ENCODE assay signal across 31 mouse cellular contexts in the genomic region with DNA sequence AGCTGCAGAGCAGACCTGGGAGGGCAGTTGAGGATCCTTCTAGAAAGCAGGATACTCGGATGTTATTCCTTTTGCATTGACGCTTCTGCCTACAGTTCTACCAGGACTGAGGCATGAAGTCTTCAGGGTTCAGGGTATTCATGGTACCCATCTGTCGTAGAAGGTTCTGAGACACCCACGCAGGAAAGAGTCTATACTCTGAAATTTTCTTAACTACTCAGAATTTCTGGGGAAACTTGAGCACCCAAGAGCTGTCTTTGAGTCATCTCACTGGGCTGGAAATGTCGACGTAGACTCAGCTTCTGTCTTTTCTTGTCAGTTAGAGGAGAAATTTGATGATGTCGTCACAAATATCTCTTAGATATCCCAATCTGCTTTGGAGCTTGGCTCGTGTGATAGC.
DNase-seq lines count a peak whose midpoint lies in the region; ATAC-seq lines count a peak whose summit lies in the region.
"Had no signal": no experiment of that assay in that cellular context is flagged by ENCODE, and none has a peak within 500 bp of the region (broad histone marks: within the 10 kb centered on the region; RNA-seq: fewer than 3 reads in every experiment).

No protein-coding gene starts in this region.

- H3K4me1 ChIP-seq in forebrain, embryonic 11.5 days (replicated peaks; ENCODE audit: control insufficient read depth, insufficient read depth, low read length) = no peaks in the 10 kb centered on the region
- H3K4me1 ChIP-seq: forebrain, embryonic 13.5 days; heart, embryonic 12.5 days; heart, embryonic 15.5 days; intestine, embryonic 15.5 days had no signal

- H3K9me3 ChIP-seq in forebrain, embryonic 11.5 days (ENCODE audit: control insufficient read depth, low read length) = no peaks in the 10 kb centered on the region
- H3K9me3 ChIP-seq: embryonic facial prominence, embryonic 10.5 days; embryonic facial prominence, embryonic 13.5 days; forebrain, embryonic 13.5 days; heart, embryonic 12.5 days; heart, embryonic 15.5 days; intestine, embryonic 15.5 days had no signal

- H3K9ac ChIP-seq in forebrain, embryonic 11.5 days (ENCODE audit: low read length) = no peak overlapping the region
- H3K9ac ChIP-seq: embryonic facial prominence, embryonic 13.5 days; forebrain, embryonic 13.5 days; heart, embryonic 12.5 days; heart, embryonic 15.5 days; hindbrain, embryonic 14.5 days; intestine, embryonic 15.5 days had no signal

- H3K79me2 ChIP-seq in macrophage (ENCODE audit: inconsistent target) = no peaks in the 10 kb centered on the region

- H3K4me2 ChIP-seq in forebrain, embryonic 11.5 days (ENCODE audit: low read depth, low read length, severe bottlenecking) = no peak overlapping the region
- H3K4me2 ChIP-seq: embryonic facial prominence, embryonic 13.5 days; forebrain, embryonic 13.5 days; heart, embryonic 12.5 days; heart, embryonic 15.5 days; hindbrain, embryonic 14.5 days; intestine, embryonic 15.5 days had no signal

- peak overlapping the region; percentile 55; the same call in 1 of the 2 replicates for H3K27ac ChIP-seq in macrophage
- no peak overlapping the region for H3K27ac ChIP-seq in forebrain, embryonic 11.5 days (ENCODE audit: low read depth, low read length)
- H3K27ac ChIP-seq: embryonic facial prominence, embryonic 10.5 days; embryonic facial prominence, embryonic 13.5 days; forebrain, embryonic 13.5 days; heart, embryonic 15.5 days; hindbrain, embryonic 14.5 days; hindbrain, postnatal 0 days; intestine, embryonic 15.5 days had no signal

- H3K27me3 ChIP-seq in forebrain, embryonic 11.5 days (ENCODE audit: control insufficient read depth, insufficient read depth, low read length) = no peaks in the 10 kb centered on the region
- H3K27me3 ChIP-seq: embryonic facial prominence, embryonic 13.5 days; forebrain, embryonic 13.5 days; heart, embryonic 12.5 days; heart, embryonic 15.5 days; intestine, embryonic 15.5 days had no signal

- 90% methylated on average over 8 of the region's 8 CpGs for WGBS in macrophage (ENCODE audit: missing documents)
- 88% methylated on average over 8 of the region's 8 CpGs for WGBS in forebrain, embryonic 11.5 days

- H3K36me3 ChIP-seq in macrophage (ENCODE audit: inconsistent target) = no peaks in the 10 kb centered on the region
- H3K36me3 ChIP-seq in forebrain, embryonic 11.5 days (ENCODE audit: control insufficient read depth, insufficient read depth, low read length) = no peaks in the 10 kb centered on the region
- H3K36me3 ChIP-seq: embryonic facial prominence, embryonic 10.5 days; embryonic facial prominence, embryonic 13.5 days; heart, embryonic 12.5 days; heart, embryonic 15.5 days; intestine, embryonic 15.5 days had no signal

- no peak overlapping the region for H3K4me3 ChIP-seq in macrophage (ENCODE audit: inconsistent target)
- no peak overlapping the region for H3K4me3 ChIP-seq in forebrain, embryonic 11.5 days (ENCODE audit: low read depth, low read length)
- H3K4me3 ChIP-seq: embryonic facial prominence, embryonic 10.5 days; embryonic facial prominence, embryonic 13.5 days; erythroblast, embryonic 14.5 days; forebrain, embryonic 13.5 days; heart, embryonic 12.5 days; heart, embryonic 15.5 days; intestine, embryonic 15.5 days had no signal

- DNase-seq in CD4-positive helper T cell, adult 2 months (ENCODE audit: low read depth, low spot score) = peak; percentile 35
- peak; percentile 65 for DNase-seq in brain, adult 2 months (ENCODE audit: low read depth, low spot score)
- no peak for DNase-seq in gastrocnemius, adult 18-20 months (ENCODE audit: low spot score)
- no peak for DNase-seq in forebrain, embryonic 11.5 days (ENCODE audit: low spot score)
- no peak for DNase-seq in gastrocnemius, postnatal 10 days
- DNase-seq: adrenal gland, postnatal 10 days; adrenal gland, postnatal 36 days; B cell, adult 2 months; cerebellum, adult 11-12 months; cerebellum, adult 8-10 months; cerebellum, postnatal 10 days; cerebellum, postnatal 36 days; embryo, embryonic 11 days; gastrocnemius, postnatal 14 days; heart, adult 18-20 months; heart, postnatal 10 days; heart, postnatal 4 days; kidney, adult 11 months; kidney, adult 8-10 months had no signal

- ATAC-seq in CD4-positive, CD25-positive, alpha-beta regulatory T cell, adult 4 months = peak; percentile 46
- no peak for ATAC-seq in forebrain, embryonic 11.5 days (replicated peaks; ENCODE audit: low FRiP score)
- ATAC-seq: forebrain, embryonic 13.5 days; forebrain, embryonic 16.5 days; hindbrain, postnatal 0 days; intestine, embryonic 15.5 days had no signal

Comparison
In these comparisons a context has a peak if more than half of its experiments do, and no peak if none do; other contexts are left out.
1. DNase-seq: peak in CD4-positive helper T cell, adult 2 months (single experiment) and brain, adult 2 months (single experiment); none in gastrocnemius, adult 18-20 months (single experiment), forebrain, embryonic 11.5 days (single experiment) and gastrocnemius, postnatal 10 days (single experiment).